Mouse (Mus musculus) liver, postnatal 0 days (tissue): ENCODE measurements around the gene Fam189a1.

Experiments
- CTCF ChIP-seq: sonication (generic); IDR thresholded peaks from 2 replicates; pipeline ENCODE4 v1.5.1; 2016; ENCODE audit warnings: antibody characterized with exemption, low read depth
- EP300 ChIP-seq: IDR thresholded peaks from 2 replicates; pipeline ENCODE4 v1.6.1; 2016; ENCODE audit warnings: antibody characterized with exemption, low read depth, mild to moderate bottlenecking

DNA sequence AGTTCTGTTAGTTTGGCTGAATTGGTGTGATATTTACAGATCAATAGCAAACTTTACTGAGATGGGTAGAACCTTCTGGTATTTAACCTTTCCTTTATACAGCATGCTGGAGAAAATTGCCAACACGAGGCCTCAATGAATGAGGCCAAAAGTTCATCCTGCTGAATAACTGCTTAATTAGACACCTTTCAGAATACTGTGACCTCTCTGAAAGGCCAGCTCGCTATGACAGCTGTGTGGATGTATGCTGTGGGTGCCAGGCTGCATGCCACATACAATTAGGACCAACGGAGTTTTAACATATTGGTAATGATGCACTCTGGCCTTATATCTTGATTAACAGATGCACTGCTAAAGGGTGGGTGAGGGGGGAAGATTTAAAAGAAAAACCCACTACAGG, 371.3 kb downstream of the Fam189a1 start:
- no peak for TF ChIP-seq CTCF
- TF ChIP-seq EP300 = no peak
